Mouse (Mus musculus): Measurements from ENCODE around the gene Bco2. TPM values are rescaled to one million over a fixed set of nuclear protein-coding genes. Genes with fewer than 3 reads are reported as not detected.

Gene Bco2
- total RNA-seq, 1 experiment from 2014 or later, result not detected

Other genes with a start within 250 kb of the Bco2 start
- 470 and 608 TPM in 2 replicates for gene Rpl10-ps3, start 210.2 kb downstream of the Bco2 start, total RNA-seq (2017)
- gene Plet1, start 60.7 kb downstream of the Bco2 start, total RNA-seq (2017), result not detected in 2 replicates
- gene Pts, start 26.5 kb downstream of the Bco2 start, total RNA-seq (2017), result 73.1 and 89.3 TPM in 2 replicates
- gene Il18, start 354 bp downstream of the Bco2 start, total RNA-seq (2017), result 4.4 and 7.5 TPM in 2 replicates
- gene Tex12, start 6.1 kb upstream of the Bco2 start, total RNA-seq (2017), result not detected in 2 replicates
- 172 and 173 TPM in 2 replicates for gene Sdhd, start 48.6 kb upstream of the Bco2 start, total RNA-seq (2017)
- gene Timm8b, start 48.7 kb upstream of the Bco2 start, total RNA-seq (2017), result 147 and 199 TPM in 2 replicates
- 0.24 and 4.4 TPM in 2 replicates for gene Pih1d2, start 62.1 kb upstream of the Bco2 start, total RNA-seq (2017)
- gene Nkapd1, start 62.3 kb upstream of the Bco2 start, total RNA-seq (2017), result 57.9 and 59.6 TPM in 2 replicates
- 37.5 and 49.9 TPM in 2 replicates for gene Dlat, start 104.6 kb upstream of the Bco2 start, total RNA-seq (2017)
- not detected in 2 replicates for gene Dixdc1, start 184.3 kb upstream of the Bco2 start, total RNA-seq (2017)
- gene 2310030G06Rik, start 191.4 kb upstream of the Bco2 start, total RNA-seq (2017), result not detected in 2 replicates
- gene Cryab, start 196.1 kb upstream of the Bco2 start, total RNA-seq (2017), result 0.41 TPM in 1 of 2 replicates, not detected in the other
- gene Hspb2, start 197.2 kb upstream of the Bco2 start, total RNA-seq (2017), result not detected in 2 replicates
- 5.5 and 8.8 TPM in 2 replicates for gene Fdxacb1, start 213.1 kb upstream of the Bco2 start, total RNA-seq (2017)
- gene Alg9, start 219.8 kb upstream of the Bco2 start, total RNA-seq (2017), result 21.2 and 23.3 TPM in 2 replicates
- 13.8 and 22.6 TPM in 2 replicates for gene 1110032A03Rik, start 220.3 kb upstream of the Bco2 start, total RNA-seq (2017)

Data from common myeloid progenitor, adult 5-6 weeks (primary cell).